Mouse (Mus musculus): ENCODE results near the gene Icam5.
A peak's percentile ranks its signal among the peaks of the same experiment; 100 is the strongest.
"Not testable (repeated sequence)": the region's sequence is repeated elsewhere in the genome, so short reads cannot be mapped to it uniquely, and the experiment has no call there.

Icam5 gene

DNA sequence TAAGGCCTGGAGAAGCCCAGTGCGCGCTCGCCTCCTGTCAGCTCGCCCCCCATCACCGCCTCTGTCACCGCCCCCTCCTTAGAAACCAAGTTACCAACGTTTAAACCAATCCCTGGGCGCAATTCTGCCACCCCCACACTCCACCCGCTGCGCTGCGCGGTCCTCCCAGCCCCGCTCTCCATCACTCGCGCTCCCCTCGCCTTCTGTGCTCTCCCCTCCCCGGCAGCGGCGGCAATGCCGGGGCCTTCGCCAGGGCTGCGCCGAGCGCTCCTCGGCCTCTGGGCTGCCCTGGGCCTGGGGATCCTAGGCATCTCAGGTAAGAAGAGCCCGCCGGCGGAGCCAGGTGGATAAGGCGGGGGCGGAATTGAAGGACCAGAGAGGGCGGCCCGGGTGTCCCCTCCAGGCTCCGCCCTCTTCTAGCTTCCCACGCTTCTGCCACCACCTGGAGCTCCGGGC lies at the start of gene Icam5:
Icam5 (plus strand) TSS at position 178 of the 456 bp plus-strand sequence.
- peak; percentile 48 for ATAC-seq (ENCODE audit: low TSS enrichment)

DNA sequence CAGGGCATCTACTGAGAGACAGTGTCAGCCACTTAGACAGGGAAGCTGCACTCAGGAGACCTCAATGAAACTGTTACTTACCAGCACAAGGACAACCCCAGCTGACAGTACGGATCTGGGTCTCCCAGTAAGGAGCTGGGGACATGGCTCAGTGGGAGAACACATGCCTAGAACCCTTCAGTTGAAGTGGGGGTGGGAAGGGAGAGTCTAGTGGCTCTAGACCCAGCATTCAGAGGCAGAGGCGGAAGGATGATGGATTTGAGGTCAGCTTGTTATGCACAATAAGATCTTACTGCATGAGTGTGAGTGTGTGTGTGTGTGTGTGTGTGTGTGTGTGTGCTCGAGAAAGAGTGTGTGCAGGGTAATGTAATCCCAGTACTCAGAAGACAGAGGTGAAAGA lies 49.7 kb upstream of the Icam5 start:
- ATAC-seq (ENCODE audit: low TSS enrichment): no peak

DNA sequence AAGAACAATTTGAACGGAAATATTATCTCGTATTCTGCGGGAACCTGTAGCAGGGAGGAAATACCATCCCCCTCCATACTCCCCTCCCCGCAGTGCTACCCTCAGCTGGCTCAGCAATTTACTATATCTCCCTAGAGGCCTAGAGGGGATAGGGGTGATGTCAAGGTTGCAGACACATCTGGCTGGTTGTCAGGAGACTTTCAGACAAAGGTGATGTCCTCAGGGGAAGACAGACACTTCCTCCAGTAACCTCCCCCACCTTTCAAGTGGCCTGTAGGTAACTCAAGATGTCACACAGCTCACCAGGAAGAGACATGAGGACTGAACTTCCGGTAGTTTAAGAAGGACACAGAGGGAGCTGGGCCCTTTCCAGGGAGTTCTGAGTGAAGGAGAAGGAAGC lies 48.7 kb upstream of the Icam5 start:
- no peak for ATAC-seq (ENCODE audit: low TSS enrichment)

DNA sequence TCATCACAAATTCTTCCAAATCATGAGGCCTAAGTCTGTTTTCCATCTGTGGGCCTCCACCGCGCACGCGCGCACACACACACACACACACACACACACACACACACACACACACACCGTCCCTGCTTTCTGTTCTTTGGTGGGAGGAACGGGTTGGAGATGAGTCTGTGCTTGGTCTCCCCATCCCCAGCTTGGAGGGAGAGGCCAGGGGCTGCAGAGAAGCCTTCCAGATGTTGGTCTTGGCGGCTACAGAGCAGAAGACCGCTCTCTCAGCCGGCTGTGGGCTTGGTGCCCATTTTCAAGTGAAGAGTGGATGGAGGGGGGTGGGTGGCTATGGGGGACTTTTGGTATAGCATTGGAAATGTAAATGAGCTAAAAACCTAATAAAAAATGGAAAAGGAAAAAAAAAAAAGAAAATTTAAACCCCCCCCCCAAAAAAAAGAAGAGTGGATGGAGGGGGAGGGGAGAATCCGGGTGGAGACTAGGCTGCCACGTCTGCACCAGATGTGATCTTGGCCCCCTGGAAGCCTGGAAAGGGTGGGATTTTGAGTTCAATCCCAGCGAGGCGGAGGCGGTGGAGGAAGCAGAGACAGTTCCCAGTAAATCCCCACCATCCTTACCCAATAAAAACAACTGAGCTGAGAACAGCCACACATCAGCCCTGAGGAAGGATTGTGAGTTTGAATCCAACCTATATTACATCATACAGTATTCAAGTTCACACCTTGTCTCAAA lies 44.8 kb upstream of the Icam5 start:
- ATAC-seq (ENCODE audit: low TSS enrichment): no peak

DNA sequence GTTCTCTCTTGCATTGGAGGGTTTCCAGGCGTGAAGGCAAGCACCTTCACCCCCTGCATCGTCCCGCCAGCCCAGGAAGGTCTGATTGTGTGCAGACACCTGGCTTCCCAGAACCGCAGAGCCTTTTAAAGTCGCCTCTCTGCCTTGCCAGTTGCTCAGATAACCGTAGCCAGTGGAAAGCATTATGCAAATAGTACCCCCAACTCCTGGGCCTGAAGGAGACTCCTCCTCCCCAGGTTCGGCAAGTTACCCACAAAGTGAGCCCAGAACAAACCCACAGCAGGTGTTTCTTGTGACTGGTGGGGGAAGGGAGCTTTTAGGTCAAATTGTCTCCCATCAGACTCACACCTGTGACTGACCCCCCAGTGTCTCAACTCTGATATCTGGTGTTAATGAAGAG lies 43.9 kb upstream of the Icam5 start:
- no peak for ATAC-seq (ENCODE audit: low TSS enrichment)

DNA sequence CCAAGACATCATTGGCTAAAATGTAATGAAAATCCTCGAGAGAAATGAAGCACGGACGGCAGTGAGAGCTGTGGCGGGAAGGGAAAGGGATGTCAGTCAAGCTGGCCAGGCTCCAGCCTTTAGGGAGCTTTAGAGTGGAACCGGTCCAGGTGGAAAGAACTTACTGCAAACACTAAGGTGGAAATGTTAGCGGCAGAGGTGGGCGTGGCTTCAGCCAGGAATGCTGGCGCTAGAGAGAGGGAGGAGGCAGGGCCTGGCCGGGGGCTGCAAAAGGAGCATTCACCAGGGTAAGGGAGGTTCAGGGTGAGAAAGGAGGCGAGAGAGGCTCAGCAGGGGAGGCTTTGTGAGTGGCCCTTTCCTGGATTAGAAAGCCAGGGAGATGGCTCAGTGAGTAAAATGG lies 41.0 kb upstream of the Icam5 start:
- no peak for ATAC-seq (ENCODE audit: low TSS enrichment)

DNA sequence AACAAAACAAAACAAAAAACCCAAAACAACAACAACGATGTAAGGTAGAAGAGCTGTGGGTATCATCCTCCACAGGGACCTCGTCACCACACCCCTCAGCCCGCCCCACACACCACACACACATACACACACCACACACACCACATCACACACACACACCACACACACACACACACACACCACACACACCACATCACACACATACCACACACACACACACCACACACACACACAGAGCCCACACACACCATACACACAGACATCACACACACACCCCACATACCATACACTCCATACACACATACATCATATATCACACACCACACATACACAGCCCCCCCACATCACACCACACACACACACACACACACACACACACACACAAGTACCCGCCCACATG lies 40.3 kb upstream of the Icam5 start:
- ATAC-seq (ENCODE audit: low TSS enrichment): no peak

DNA sequence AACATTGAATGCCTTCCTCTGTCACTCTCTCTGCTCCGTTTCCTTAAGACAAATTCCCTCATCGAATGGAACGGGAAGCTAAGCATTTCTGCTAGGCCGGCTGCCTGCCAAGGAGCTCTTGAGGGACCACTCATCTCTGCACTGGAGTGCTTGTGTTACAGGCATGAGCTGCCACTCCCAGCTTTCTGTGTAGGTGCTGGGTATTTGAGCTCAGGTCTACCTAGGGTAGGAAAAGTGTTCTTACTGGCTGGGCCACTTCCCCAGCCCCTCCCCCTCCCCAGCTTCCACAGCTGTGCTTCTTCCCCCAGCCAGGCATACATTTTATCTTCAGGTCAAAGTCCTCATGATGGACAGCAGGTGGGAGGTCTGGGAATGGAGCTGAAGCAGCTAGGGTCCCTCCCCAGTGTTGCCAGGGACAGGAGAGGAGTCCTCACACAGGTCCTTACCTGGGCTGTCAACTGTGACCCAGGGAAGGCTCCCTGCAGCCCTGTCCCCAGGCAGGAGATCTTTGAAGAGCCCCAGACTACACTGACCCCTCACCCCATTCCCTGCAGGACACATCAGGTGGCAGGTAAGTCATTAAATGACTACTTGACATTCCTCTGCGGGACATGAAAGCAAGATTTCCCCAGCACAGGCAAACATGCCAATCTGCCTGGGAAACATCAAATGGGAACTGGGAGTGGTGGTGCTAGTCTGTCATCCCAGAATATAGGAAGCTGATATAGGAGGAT lies 38.5 kb upstream of the Icam5 start:
- ATAC-seq (ENCODE audit: low TSS enrichment): no peak

DNA sequence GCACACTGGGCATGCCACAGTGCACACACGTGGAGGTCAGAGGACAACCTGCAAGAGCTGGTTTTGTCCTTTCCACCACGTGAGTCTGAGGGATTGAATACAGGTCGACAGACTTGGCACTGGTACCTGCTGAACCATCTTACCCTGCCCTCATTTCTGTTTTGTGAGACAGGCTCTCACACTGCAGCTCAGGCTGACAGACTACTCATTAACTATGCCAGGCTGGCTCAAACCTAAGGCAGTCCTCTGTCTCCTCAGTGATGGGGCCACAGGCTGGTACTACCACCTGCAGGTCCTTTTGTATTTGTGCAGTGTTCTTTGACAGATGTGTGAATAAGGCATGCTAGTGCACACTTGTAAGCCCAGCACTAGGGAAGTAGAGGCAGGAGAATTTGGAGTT lies 36.8 kb upstream of the Icam5 start:
- ATAC-seq (ENCODE audit: low TSS enrichment): no peak

DNA sequence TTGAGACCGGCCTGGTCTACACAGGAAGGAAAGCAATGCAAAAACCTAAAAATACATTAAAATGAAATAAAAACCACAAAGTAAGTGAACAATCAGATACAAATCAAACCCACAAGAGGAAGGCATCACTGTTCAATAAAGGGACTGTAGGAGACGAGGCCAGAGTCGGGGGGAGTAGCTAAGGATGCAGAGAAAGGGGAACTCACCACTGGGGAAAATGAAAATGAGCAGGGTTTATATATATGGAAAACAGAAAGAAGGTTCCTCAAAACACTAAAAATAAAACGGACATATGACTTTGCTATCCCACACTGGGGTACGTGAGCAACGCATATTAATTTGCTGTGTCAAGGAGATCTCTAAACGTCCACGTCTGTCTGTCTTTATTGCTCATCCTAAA lies 34.8 kb upstream of the Icam5 start:
- ATAC-seq (ENCODE audit: low TSS enrichment): no peak

DNA sequence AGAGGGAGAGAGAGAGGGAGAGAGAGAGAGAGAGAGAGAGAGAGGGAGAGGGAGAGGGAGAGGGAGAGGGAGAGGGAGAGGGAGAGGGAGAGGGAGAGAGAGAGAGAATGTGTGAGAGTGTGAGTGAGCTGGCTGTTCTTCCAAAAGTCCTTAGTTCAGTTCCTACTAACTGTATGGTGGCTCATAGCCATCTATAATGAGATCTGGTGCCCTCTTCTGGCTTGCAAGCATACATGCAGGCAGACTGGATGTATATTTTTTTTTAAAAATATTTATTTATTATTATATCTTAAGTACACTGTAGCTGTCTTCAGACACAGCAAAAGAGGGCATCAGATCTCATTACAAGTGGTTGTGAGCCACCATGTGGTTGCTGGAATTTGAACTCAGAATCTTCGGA lies 33.5 kb upstream of the Icam5 start:
- not testable (repeated sequence) for ATAC-seq (ENCODE audit: low TSS enrichment)

DNA sequence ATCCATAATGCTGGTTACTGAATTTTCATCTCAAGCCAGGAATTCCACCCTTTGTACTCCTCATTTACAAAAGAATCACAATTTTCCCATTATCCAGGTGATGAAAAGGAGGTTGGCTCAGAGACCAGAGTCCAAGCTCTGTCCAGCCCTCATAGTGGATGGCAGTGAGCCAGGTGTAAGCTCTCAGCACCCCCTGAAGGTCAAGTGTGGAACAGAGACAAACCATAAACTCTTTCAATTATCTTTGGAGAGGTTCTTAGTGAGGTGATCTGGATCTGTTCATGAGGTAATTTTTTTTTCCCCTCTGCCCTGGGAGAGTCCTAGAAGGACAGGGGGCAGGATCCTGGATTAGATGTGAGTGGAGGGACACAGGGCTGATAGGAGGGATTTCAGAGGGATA lies 31.1 kb upstream of the Icam5 start:
- ATAC-seq (ENCODE audit: low TSS enrichment): no peak

DNA sequence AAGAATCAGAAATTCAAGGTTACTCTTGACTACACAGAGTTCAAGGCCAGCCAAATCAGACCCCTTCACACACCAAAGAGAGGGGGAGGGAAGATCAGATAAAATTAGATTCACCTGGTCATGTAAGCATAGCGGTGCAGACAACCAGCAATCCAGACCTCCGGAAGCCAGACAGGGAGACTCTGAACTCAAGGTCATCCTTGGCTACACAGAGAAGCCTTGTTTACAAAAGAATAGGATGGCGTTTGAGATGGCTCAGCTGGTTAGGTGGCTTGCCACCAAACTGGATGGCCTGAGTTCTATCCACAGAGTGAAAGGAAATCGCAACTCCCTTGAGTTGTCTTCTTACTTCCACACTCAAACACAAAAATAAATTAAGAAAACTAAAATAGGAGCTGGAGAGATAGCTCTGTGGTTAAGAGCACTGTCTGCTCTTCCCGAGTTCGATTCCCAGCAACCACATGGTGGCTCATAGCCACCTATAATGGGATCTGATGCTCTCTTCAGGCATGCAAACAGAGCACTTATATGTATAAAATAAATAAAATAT lies 30.1 kb upstream of the Icam5 start:
- ATAC-seq (ENCODE audit: low TSS enrichment): no peak

DNA sequence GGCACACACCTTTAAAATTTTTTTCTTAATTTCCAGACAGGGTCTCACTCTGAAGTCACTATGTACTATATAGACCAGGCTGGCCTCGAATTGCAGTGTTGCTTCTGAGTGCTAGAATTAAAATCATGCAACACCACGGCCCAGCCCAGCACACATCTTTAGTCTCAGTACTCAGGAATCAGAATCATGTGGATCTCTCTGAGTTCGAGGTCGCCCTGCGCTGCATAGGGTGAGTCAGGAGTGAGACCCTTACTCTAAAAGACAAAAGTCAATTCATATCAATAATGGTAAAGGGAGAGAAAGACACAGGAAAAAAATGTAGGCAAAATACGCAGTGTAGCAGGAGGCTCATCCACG lies 29.6 kb upstream of the Icam5 start:
- peak; percentile 14; the same call in 1 of the 2 replicates for ATAC-seq (ENCODE audit: low TSS enrichment)

DNA sequence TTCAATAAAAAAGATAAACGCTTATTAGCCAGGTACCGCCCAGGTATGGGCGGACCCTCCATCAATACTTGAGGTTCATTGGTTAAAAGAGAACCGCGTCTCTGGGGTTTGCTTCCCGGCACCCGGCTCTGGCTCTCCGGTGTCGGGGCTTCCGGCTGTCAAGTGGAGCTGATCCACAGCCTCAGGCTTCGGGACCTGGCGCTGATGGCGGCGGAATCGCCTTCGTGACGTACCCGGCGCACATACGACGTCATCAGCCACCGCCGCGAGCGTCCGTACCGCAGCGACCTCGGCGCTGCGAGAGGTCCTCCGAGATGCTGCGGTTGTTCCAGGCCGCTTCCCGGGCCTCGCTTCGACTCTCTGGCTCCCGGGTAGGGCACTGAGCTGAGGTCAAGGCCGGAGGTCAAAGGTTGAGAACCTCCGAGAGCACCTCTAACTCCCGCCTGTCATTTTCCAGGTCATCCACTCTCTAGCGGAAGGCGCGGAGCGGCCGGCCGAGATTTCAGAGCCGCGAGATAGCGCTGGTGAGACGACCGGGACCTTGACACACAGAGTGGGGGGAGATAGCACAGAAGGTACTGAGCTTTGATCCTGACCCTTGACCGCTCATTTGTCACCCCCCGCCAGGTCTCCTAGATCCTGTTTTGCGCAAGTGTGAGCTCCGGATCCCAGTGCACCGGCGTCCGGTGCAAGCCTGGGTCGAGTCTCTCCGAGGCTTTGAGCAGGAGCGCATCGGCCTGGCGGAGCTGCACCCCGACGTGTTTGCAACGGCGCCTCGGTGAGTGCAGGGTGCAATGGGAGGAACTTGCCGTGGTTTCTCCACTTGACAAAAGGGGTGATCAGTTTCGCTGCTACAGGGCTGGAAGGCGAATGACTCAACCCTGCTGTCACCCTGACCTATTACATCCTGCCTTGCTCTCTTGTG lies 29.0 kb upstream of the Icam5 start, which contains the start of gene Mrpl4:
Mrpl4 (plus strand) TSS at position 112 of the 925 bp plus-strand sequence.
- peak; percentile 94 for ATAC-seq (ENCODE audit: low TSS enrichment)

DNA sequence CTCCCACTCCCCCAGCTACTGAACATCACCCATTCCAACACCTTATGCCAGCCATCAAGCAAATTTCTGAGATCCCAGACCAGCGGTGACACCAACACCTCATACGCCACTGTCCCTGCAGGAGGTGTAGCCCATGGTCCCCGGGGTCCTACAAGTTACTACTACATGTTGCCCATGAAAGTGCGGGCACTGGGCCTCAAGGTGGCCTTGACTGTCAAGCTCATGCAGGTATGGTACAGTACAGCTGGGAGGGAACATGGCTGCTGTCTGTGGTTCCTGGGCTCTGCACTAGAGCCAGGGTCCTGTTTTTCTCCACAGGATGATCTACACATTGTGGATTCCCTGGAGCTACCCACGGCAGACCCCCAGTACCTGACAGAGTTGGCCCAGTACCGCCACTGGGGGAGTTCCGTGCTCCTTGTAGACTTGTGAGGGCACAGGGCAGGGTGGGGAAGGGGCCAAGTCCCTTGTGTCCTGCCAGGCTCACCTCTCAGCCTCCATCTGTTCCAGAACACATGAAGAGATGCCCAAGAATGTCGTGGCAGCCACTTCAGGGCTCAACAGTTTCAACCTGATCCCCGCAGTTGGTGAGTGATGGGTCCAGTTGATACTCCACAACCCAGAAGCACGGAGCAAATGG lies 24.4 kb upstream of the Icam5 start:
- no peak for ATAC-seq (ENCODE audit: low TSS enrichment)

DNA sequence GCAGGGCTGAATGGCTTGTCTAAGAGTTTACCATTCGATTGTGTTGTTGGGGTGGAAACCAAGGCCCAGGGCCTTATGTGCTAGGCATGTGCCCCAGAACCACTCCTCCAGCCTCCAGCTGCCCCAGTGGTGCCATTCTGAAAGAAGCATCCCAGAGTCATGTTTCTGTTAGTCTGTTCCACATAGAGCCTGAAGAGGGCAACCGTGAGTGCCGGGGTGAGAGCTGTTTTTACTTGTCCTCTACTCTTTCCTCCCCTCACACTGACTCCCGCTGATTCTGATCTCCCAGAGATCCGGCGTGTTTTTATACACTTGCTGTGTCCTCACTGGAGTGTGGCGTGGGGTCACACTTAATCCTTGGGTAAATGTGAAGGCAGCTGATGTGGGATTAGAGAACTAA lies 23.9 kb upstream of the Icam5 start:
- no peak for ATAC-seq (ENCODE audit: low TSS enrichment)

DNA sequence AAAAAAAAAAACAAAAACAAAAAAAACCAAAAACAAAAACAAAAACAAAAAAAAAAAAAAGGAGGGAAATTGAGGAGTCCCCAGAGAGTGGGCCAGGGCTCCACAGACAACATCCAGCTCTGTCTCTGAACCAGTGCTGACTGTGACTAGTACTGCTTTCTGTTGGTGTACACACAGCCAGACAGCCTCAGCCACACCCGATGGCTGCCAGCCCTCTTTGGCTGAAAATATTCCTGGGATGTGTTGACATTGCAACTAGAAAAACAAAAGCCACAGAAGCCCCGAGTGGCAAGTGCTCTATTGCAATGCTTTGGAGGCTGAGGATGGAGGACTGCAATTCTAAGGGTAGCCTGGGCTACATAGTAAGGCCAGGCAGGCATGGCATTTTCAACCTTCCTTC lies 21.5 kb upstream of the Icam5 start:
- no peak for ATAC-seq (ENCODE audit: low TSS enrichment)

DNA sequence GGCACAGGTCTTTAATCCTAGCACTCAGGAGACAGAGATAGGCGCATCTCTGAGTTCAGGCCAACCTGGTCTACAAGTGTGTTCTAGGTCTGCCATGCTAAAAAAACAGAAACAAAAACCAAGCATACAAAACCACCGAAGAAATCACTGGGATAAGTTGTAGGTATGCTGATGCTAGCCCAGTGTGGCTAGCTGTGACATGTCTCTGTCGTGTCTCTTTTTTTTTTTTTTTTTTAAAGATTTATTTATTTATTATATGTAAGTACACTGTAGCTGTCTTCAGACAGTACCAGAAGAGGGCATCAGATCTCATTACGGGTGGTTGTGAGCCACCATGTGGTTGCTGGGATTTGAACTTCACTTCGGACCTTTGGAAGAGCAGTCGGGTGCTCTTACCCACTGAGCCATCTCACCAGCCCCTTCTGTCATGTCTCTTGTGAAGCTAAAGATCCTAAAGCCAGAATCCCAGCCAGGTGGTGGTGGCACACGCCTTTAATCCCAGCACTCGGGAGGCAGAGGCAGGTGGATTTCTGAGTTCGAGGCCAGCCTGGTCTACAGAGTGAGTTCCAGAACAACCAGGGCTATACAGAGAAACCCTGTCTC lies 20.8 kb upstream of the Icam5 start:
- ATAC-seq (ENCODE audit: low TSS enrichment): not testable (repeated sequence)

DNA sequence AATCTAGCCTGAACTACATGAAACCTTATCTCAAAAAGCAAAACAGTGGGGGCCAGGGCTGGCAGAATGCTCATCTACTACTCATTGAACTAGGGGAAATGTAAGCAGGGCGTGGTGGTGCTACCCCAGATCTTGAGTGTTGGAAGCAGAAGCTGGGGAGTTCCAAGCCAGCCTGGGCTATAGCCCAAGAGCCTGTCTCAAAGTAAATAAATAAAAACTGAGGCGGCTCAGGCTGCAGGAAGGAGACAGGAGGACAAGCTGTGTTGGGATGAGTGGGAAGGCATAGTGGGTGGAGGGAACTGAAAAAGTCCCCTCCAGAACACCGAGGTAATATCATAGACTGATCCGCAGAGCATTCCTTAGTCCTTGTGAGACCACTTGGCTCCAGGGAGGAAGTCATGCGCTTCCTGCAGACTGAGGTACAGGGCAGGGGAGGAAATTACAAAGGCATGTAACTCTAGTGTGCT lies 20.0 kb upstream of the Icam5 start:
- ATAC-seq (ENCODE audit: low TSS enrichment): peak; percentile 55; the same call in 1 of the 2 replicates

DNA sequence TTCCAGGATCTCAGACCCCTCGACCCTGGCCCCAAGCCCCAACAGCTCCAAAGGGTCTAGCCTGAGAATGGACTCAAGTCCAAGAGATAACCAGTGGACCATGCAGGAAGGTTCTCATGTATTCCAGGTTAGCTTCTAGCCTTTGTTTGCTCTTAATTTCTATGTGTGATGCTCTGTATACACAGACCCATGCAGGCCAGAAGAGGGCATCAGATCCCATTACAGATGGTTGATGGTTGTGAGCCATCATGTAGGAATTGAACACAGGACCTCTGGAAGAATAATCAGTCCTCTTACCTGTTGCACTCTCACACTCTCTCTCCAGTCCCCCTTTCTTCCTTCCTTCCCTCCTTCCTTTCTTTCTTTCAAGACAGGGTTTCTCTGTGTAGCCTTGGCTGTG lies 19.5 kb upstream of the Icam5 start:
- ATAC-seq (ENCODE audit: low TSS enrichment): no peak
